Mouse (Mus musculus): ENCODE data around the gene Gm21788.
"Not testable (repeated sequence)": the region's sequence is repeated elsewhere in the genome, so short reads cannot be mapped to it uniquely, and the experiment has no call there.

The Gm21788 gene

GRCm38 (mm10) chrY:7404710-7405109 is at the start of gene Gm21788:
Gene Gm21788 (plus strand): TSS chrY:7405010.
- DNase-seq (ENCODE audit: low spot score): not testable (repeated sequence)

Measured in layer of hippocampus, adult 11-12 months (tissue).